Mouse (Mus musculus) heart, postnatal 0 days (tissue): ENCODE measurements around the gene Ccdc96.

Experiments
- CTCF ChIP-seq: IDR thresholded peaks from 2 replicates; pipeline ENCODE4 v1.5.1; 2016; ENCODE audit warnings: antibody characterized with exemption, control low read depth, low read depth
- EP300 ChIP-seq: IDR thresholded peaks from 2 replicates; pipeline ENCODE4 v1.6.1; 2016; ENCODE audit warnings: antibody characterized with exemption, low read depth

- TF ChIP-seq CTCF (no peak), EP300 (no peak)
These were observed 10.3 kb downstream of the Ccdc96 start for GRCm38 (mm10) chr5:36494709-36495108.
